Mouse (Mus musculus) cerebellum, adult 8-10 months (tissue): ENCODE results near the gene Mrpl4.
"Not testable (repeated sequence)": the region's sequence is repeated elsewhere in the genome, so short reads cannot be mapped to it uniquely, and the experiment has no call there.

ENCODE experiments used
- DNase-seq: peaks from one replicate; pipeline ENCODE4 v3.0.0; 2022

Gene Mrpl4

DNA sequence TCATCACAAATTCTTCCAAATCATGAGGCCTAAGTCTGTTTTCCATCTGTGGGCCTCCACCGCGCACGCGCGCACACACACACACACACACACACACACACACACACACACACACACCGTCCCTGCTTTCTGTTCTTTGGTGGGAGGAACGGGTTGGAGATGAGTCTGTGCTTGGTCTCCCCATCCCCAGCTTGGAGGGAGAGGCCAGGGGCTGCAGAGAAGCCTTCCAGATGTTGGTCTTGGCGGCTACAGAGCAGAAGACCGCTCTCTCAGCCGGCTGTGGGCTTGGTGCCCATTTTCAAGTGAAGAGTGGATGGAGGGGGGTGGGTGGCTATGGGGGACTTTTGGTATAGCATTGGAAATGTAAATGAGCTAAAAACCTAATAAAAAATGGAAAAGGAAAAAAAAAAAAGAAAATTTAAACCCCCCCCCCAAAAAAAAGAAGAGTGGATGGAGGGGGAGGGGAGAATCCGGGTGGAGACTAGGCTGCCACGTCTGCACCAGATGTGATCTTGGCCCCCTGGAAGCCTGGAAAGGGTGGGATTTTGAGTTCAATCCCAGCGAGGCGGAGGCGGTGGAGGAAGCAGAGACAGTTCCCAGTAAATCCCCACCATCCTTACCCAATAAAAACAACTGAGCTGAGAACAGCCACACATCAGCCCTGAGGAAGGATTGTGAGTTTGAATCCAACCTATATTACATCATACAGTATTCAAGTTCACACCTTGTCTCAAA is 15.4 kb upstream of the Mrpl4 start:
- no peak for DNase-seq

DNA sequence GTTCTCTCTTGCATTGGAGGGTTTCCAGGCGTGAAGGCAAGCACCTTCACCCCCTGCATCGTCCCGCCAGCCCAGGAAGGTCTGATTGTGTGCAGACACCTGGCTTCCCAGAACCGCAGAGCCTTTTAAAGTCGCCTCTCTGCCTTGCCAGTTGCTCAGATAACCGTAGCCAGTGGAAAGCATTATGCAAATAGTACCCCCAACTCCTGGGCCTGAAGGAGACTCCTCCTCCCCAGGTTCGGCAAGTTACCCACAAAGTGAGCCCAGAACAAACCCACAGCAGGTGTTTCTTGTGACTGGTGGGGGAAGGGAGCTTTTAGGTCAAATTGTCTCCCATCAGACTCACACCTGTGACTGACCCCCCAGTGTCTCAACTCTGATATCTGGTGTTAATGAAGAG is 14.6 kb upstream of the Mrpl4 start:
- DNase-seq = no peak

DNA sequence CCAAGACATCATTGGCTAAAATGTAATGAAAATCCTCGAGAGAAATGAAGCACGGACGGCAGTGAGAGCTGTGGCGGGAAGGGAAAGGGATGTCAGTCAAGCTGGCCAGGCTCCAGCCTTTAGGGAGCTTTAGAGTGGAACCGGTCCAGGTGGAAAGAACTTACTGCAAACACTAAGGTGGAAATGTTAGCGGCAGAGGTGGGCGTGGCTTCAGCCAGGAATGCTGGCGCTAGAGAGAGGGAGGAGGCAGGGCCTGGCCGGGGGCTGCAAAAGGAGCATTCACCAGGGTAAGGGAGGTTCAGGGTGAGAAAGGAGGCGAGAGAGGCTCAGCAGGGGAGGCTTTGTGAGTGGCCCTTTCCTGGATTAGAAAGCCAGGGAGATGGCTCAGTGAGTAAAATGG is 11.7 kb upstream of the Mrpl4 start:
- no peak for DNase-seq

DNA sequence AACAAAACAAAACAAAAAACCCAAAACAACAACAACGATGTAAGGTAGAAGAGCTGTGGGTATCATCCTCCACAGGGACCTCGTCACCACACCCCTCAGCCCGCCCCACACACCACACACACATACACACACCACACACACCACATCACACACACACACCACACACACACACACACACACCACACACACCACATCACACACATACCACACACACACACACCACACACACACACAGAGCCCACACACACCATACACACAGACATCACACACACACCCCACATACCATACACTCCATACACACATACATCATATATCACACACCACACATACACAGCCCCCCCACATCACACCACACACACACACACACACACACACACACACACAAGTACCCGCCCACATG is 11.0 kb upstream of the Mrpl4 start:
- no peak for DNase-seq

DNA sequence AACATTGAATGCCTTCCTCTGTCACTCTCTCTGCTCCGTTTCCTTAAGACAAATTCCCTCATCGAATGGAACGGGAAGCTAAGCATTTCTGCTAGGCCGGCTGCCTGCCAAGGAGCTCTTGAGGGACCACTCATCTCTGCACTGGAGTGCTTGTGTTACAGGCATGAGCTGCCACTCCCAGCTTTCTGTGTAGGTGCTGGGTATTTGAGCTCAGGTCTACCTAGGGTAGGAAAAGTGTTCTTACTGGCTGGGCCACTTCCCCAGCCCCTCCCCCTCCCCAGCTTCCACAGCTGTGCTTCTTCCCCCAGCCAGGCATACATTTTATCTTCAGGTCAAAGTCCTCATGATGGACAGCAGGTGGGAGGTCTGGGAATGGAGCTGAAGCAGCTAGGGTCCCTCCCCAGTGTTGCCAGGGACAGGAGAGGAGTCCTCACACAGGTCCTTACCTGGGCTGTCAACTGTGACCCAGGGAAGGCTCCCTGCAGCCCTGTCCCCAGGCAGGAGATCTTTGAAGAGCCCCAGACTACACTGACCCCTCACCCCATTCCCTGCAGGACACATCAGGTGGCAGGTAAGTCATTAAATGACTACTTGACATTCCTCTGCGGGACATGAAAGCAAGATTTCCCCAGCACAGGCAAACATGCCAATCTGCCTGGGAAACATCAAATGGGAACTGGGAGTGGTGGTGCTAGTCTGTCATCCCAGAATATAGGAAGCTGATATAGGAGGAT is 9.2 kb upstream of the Mrpl4 start:
- no peak for DNase-seq

DNA sequence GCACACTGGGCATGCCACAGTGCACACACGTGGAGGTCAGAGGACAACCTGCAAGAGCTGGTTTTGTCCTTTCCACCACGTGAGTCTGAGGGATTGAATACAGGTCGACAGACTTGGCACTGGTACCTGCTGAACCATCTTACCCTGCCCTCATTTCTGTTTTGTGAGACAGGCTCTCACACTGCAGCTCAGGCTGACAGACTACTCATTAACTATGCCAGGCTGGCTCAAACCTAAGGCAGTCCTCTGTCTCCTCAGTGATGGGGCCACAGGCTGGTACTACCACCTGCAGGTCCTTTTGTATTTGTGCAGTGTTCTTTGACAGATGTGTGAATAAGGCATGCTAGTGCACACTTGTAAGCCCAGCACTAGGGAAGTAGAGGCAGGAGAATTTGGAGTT is 7.5 kb upstream of the Mrpl4 start:
- DNase-seq = no peak

DNA sequence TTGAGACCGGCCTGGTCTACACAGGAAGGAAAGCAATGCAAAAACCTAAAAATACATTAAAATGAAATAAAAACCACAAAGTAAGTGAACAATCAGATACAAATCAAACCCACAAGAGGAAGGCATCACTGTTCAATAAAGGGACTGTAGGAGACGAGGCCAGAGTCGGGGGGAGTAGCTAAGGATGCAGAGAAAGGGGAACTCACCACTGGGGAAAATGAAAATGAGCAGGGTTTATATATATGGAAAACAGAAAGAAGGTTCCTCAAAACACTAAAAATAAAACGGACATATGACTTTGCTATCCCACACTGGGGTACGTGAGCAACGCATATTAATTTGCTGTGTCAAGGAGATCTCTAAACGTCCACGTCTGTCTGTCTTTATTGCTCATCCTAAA is 5.5 kb upstream of the Mrpl4 start:
- no peak for DNase-seq

DNA sequence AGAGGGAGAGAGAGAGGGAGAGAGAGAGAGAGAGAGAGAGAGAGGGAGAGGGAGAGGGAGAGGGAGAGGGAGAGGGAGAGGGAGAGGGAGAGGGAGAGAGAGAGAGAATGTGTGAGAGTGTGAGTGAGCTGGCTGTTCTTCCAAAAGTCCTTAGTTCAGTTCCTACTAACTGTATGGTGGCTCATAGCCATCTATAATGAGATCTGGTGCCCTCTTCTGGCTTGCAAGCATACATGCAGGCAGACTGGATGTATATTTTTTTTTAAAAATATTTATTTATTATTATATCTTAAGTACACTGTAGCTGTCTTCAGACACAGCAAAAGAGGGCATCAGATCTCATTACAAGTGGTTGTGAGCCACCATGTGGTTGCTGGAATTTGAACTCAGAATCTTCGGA is 4.2 kb upstream of the Mrpl4 start:
- not testable (repeated sequence) for DNase-seq

DNA sequence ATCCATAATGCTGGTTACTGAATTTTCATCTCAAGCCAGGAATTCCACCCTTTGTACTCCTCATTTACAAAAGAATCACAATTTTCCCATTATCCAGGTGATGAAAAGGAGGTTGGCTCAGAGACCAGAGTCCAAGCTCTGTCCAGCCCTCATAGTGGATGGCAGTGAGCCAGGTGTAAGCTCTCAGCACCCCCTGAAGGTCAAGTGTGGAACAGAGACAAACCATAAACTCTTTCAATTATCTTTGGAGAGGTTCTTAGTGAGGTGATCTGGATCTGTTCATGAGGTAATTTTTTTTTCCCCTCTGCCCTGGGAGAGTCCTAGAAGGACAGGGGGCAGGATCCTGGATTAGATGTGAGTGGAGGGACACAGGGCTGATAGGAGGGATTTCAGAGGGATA is 1.7 kb upstream of the Mrpl4 start:
- DNase-seq = no peak

DNA sequence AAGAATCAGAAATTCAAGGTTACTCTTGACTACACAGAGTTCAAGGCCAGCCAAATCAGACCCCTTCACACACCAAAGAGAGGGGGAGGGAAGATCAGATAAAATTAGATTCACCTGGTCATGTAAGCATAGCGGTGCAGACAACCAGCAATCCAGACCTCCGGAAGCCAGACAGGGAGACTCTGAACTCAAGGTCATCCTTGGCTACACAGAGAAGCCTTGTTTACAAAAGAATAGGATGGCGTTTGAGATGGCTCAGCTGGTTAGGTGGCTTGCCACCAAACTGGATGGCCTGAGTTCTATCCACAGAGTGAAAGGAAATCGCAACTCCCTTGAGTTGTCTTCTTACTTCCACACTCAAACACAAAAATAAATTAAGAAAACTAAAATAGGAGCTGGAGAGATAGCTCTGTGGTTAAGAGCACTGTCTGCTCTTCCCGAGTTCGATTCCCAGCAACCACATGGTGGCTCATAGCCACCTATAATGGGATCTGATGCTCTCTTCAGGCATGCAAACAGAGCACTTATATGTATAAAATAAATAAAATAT is 812 bp upstream of the Mrpl4 start:
- DNase-seq = no peak

DNA sequence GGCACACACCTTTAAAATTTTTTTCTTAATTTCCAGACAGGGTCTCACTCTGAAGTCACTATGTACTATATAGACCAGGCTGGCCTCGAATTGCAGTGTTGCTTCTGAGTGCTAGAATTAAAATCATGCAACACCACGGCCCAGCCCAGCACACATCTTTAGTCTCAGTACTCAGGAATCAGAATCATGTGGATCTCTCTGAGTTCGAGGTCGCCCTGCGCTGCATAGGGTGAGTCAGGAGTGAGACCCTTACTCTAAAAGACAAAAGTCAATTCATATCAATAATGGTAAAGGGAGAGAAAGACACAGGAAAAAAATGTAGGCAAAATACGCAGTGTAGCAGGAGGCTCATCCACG is 290 bp upstream of the Mrpl4 start:
- no peak for DNase-seq

DNA sequence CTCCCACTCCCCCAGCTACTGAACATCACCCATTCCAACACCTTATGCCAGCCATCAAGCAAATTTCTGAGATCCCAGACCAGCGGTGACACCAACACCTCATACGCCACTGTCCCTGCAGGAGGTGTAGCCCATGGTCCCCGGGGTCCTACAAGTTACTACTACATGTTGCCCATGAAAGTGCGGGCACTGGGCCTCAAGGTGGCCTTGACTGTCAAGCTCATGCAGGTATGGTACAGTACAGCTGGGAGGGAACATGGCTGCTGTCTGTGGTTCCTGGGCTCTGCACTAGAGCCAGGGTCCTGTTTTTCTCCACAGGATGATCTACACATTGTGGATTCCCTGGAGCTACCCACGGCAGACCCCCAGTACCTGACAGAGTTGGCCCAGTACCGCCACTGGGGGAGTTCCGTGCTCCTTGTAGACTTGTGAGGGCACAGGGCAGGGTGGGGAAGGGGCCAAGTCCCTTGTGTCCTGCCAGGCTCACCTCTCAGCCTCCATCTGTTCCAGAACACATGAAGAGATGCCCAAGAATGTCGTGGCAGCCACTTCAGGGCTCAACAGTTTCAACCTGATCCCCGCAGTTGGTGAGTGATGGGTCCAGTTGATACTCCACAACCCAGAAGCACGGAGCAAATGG is 4.9 kb downstream of the Mrpl4 start:
- no peak for DNase-seq

DNA sequence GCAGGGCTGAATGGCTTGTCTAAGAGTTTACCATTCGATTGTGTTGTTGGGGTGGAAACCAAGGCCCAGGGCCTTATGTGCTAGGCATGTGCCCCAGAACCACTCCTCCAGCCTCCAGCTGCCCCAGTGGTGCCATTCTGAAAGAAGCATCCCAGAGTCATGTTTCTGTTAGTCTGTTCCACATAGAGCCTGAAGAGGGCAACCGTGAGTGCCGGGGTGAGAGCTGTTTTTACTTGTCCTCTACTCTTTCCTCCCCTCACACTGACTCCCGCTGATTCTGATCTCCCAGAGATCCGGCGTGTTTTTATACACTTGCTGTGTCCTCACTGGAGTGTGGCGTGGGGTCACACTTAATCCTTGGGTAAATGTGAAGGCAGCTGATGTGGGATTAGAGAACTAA is 5.5 kb downstream of the Mrpl4 start:
- DNase-seq = no peak

DNA sequence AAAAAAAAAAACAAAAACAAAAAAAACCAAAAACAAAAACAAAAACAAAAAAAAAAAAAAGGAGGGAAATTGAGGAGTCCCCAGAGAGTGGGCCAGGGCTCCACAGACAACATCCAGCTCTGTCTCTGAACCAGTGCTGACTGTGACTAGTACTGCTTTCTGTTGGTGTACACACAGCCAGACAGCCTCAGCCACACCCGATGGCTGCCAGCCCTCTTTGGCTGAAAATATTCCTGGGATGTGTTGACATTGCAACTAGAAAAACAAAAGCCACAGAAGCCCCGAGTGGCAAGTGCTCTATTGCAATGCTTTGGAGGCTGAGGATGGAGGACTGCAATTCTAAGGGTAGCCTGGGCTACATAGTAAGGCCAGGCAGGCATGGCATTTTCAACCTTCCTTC is 7.8 kb downstream of the Mrpl4 start:
- no peak for DNase-seq

DNA sequence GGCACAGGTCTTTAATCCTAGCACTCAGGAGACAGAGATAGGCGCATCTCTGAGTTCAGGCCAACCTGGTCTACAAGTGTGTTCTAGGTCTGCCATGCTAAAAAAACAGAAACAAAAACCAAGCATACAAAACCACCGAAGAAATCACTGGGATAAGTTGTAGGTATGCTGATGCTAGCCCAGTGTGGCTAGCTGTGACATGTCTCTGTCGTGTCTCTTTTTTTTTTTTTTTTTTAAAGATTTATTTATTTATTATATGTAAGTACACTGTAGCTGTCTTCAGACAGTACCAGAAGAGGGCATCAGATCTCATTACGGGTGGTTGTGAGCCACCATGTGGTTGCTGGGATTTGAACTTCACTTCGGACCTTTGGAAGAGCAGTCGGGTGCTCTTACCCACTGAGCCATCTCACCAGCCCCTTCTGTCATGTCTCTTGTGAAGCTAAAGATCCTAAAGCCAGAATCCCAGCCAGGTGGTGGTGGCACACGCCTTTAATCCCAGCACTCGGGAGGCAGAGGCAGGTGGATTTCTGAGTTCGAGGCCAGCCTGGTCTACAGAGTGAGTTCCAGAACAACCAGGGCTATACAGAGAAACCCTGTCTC is 8.5 kb downstream of the Mrpl4 start:
- not testable (repeated sequence) for DNase-seq

DNA sequence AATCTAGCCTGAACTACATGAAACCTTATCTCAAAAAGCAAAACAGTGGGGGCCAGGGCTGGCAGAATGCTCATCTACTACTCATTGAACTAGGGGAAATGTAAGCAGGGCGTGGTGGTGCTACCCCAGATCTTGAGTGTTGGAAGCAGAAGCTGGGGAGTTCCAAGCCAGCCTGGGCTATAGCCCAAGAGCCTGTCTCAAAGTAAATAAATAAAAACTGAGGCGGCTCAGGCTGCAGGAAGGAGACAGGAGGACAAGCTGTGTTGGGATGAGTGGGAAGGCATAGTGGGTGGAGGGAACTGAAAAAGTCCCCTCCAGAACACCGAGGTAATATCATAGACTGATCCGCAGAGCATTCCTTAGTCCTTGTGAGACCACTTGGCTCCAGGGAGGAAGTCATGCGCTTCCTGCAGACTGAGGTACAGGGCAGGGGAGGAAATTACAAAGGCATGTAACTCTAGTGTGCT is 9.3 kb downstream of the Mrpl4 start:
- DNase-seq = no peak

DNA sequence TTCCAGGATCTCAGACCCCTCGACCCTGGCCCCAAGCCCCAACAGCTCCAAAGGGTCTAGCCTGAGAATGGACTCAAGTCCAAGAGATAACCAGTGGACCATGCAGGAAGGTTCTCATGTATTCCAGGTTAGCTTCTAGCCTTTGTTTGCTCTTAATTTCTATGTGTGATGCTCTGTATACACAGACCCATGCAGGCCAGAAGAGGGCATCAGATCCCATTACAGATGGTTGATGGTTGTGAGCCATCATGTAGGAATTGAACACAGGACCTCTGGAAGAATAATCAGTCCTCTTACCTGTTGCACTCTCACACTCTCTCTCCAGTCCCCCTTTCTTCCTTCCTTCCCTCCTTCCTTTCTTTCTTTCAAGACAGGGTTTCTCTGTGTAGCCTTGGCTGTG is 9.8 kb downstream of the Mrpl4 start:
- no peak for DNase-seq

DNA sequence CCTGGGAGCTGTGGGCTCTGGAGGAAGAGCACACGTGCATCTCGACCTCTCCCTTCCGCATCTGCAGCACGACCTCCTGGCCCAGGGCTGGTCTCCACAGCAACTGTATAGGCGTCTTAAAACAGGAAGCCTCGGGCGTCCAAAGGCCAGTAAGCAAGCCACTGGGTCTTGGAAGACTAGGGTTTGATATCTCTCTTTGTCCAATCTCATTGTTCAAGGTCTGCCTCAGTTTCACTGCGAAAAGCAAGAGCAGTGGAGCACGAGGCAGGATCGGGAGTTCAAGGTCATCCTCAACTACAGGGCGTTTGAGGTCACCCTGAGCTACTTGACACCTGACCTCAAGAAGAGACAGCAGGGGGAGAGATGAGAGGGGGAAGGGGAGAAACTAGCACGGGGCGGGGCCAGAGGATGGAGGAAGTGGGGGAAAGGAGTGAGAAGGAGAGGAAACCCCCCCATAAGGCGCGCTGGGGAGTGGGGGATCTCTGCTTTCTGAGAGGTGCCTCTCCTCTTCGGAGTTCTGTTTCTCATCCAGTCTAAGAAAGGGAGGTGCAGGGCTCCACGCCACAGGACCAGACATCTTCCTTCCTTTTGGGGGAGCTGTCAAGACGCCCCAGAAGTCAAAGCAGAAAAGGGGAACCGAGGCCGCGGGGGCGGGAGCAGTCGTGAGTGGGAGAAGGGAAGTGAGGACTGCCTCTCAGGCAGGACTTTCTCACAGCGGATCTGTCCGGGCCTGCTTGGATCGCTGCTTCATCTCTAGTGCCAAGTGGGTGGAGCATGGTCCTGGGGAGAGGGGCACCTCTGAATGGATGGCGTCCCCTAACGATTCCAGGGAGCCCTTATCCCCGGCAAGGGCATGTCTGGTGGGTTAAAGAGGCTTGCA is 12.4 kb downstream of the Mrpl4 start:
- no peak for DNase-seq

DNA sequence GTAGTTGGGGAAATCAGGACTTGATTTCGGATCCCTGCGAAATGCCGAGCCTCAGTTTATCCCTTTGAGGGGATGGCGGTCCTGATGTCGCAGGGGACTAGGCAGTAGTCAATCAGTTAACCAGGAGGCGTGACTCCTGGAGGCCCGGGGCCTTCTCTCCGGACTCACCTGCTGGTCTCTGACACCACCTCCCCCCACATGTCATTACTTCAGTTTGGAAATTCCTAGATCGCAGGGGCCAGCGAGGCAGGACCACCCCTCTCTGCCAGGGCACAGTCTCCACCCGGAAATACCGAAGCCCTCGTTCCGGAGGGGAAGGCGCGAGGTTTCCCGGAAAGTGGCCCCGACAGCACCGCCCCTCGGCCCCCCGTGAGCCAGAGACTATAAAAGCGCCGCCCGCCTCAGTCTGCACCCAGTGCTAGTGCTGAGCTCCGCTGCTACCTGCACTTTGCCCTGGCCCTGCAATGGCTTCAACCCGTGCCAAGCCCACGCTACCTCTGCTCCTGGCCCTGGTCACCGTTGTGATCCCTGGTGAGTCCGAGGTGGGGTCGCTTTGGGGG is 13.1 kb downstream of the Mrpl4 start, which contains the start of gene Icam1:
Icam1 (plus strand) TSS at position 415 of the 560 bp plus-strand sequence.
- no peak for DNase-seq

DNA sequence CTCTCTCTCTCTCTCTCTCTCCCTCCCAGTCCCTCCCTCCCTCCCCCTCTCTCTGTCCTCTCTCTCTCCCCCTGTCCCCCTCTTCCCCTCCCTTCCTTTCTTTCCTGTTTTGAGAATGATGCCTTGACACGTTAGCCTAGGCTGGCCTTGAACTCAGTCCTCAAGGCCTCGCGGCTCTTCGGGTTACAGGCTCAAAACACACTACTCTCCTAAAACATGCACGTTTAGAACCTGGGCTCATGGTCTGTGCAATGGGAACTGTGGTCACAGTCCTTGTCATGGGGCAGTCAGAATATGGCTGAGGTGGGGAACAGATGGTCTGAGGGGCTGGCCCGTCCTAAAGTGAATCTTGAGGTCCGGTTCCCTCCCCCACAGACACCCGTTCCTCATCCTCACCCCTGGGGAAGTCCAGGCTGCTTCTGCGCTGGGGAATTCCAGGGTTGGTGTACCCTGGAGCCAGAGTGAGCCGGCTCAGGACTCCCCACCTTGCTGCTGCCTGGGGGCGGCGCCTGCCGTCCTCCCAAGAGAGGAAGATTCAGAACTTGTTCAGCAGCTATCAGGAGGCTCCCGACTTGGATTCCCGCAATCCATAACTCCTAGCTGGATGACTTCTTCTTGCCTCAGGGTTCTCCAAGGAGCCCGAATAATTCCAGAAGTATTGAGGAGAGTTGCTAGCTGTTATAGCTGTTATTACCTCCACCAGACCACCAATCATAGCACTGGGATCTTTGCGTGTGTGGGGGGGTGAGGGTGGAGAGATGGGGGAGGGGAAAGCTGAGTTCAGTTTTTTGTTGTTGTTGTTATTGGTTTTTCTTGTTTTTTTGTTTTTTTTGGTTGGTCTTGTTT is 14.0 kb downstream of the Mrpl4 start:
- no peak for DNase-seq

DNA sequence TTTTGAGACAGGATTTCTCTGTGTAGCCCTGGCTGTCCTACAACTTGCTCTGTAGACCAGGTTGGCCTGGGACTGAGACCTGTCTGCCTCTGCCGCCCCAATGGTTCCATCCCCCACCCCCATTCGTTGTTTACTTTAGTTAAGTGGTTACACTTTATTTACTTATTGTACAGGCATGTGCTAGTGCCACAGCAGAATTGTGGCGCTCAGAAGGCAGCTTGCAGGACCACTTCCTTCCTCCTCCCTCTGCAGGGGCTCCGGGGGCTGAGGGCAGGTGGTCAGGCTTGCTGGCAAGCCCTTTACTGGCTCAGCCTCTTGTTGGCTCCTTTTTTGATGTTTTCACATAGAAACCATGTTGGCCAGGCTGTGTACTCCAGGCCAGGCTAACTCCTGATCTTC is 14.6 kb downstream of the Mrpl4 start:
- no peak for DNase-seq
